In the genomic region with DNA sequence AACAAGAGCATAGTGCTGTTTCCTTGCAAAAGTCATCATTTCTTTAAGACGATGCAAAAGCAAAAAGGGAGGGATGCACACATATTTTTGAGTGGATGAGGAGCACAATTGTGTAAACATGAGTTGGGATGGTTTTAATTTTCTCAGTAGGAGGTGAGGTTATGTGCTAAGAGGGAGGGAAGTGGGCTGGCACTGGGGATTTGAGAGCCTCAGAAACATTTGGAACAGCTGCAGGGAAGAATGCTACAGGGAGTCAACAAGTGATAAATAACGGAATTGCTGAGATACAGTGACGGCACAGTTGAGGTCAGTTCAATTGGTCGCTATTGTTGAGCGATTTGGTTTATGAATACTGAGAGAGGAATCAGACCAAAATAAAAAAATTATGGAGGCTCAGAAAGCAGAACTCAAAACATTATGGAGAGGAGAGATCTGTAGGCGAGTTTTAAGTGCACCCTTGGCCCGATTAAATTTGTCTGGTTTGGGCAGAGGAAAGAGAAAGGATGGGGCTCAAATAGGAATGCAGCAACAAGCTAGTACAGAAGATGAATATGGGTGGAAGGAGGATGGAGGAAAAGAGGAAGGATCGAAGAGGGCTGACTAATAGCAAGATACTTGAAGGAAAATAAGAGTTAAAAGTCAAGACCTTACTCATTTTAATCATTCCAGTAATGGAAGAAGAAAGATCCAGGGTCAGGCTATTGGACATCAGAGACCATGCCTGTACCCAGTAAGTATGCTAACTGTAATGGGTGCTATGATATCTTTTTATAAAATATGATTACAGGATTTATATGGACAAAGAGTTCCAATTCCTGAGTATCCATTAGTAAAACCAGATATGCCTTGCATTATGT, we compare ENCODE assay signal across 13 mouse cellular contexts.
DNase-seq lines count a peak whose midpoint lies in the region; ATAC-seq and TF ChIP-seq lines count a peak whose summit lies in the region.
"Had no signal": no experiment of that assay in that cellular context is flagged by ENCODE, and none has a peak within 500 bp of the region (broad histone marks: within the 10 kb centered on the region; RNA-seq: fewer than 3 reads in every experiment).

No protein-coding gene starts in this region.

- no peak overlapping the region for H3K9ac ChIP-seq in kidney, postnatal 0 days (ENCODE audit: low read depth, low read length)
- H3K9ac ChIP-seq: hindbrain, embryonic 15.5 days had no signal

- H3K9me3 ChIP-seq in kidney, postnatal 0 days (replicated peaks; ENCODE audit: low read length), result no peaks in the 10 kb centered on the region
- H3K9me3 ChIP-seq: hindbrain, embryonic 15.5 days had no signal

- H3K4me1 ChIP-seq in kidney, postnatal 0 days (replicated peaks; ENCODE audit: insufficient read depth, low read length), result no peaks in the 10 kb centered on the region
- H3K4me1 ChIP-seq: hindbrain, embryonic 15.5 days had no signal

- no peak overlapping the region for H3K4me2 ChIP-seq in kidney, postnatal 0 days (ENCODE audit: low read length)
- H3K4me2 ChIP-seq: hindbrain, embryonic 15.5 days had no signal

- no peaks in the 10 kb centered on the region for H3K27me3 ChIP-seq in kidney, postnatal 0 days (ENCODE audit: insufficient read depth, low read length)
- H3K27me3 ChIP-seq: hindbrain, embryonic 15.5 days had no signal

- no peaks in the 10 kb centered on the region for H3K36me3 ChIP-seq in kidney, postnatal 0 days (ENCODE audit: insufficient read depth, low read length)
- H3K36me3 ChIP-seq: G1E; hindbrain, embryonic 15.5 days had no signal

- ATAC-seq in kidney, postnatal 0 days (replicated peaks; ENCODE audit: low FRiP score, low read depth), result no peak

- WGBS in kidney, postnatal 0 days, result 28% methylated on average over 8 of the region's 8 CpGs

- DNase-seq in NIH3T3 (ENCODE audit: low read depth), result peak; percentile 68
- DNase-seq in brain, adult 2 months (ENCODE audit: low read depth, low spot score), result peak; percentile 10
- DNase-seq in forelimb bud, embryonic 11.5 days (ENCODE audit: low read depth, low spot score), result peak; percentile 68
- peak; percentile 84 for DNase-seq in kidney, postnatal 0 days (ENCODE audit: low spot score)
- no peak for DNase-seq in frontal cortex, postnatal 36 days (ENCODE audit: low spot score in 2 of 2)
- no peak for DNase-seq in spleen, postnatal 4 days (ENCODE audit: low spot score in 2 of 2)
- no peak for DNase-seq in adrenal gland, postnatal 25 days
- DNase-seq in cerebellum, adult 11 months, result no peak
- DNase-seq: adrenal gland, postnatal 10 days; lung, postnatal 10 days had no signal

- no peak for TF ChIP-seq CTCF in kidney, postnatal 0 days (IDR thresholded peaks at IDR 0.05; ENCODE audit: low read depth)

- H3K4me3 ChIP-seq in kidney, postnatal 0 days (replicated peaks; ENCODE audit: low read depth, low read length), result no peak overlapping the region
- H3K4me3 ChIP-seq: hindbrain, embryonic 15.5 days; left cerebral cortex, adult 2 months had no signal

- H3K27ac ChIP-seq in kidney, postnatal 0 days, result 0 out of 2 replicates have a peak overlapping the region, but pooled peaks have one; percentile 1
- H3K27ac ChIP-seq: hindbrain, embryonic 15.5 days; left cerebral cortex, adult 2 months had no signal

Comparison
In these comparisons a context has a peak if more than half of its experiments do, and no peak if none do; other contexts are left out.
1. DNase-seq: peak in NIH3T3 (single experiment), brain, adult 2 months (single experiment), forelimb bud, embryonic 11.5 days (single experiment) and kidney, postnatal 0 days (single experiment); none in frontal cortex, postnatal 36 days (0 of 2), spleen, postnatal 4 days (0 of 2), adrenal gland, postnatal 25 days (single experiment) and cerebellum, adult 11 months (single experiment).